Mouse (Mus musculus): ENCODE data around the gene Dppa2.
A peak's percentile ranks its signal among the peaks of the same experiment; 100 is the strongest.

The Dppa2 gene

DNA sequence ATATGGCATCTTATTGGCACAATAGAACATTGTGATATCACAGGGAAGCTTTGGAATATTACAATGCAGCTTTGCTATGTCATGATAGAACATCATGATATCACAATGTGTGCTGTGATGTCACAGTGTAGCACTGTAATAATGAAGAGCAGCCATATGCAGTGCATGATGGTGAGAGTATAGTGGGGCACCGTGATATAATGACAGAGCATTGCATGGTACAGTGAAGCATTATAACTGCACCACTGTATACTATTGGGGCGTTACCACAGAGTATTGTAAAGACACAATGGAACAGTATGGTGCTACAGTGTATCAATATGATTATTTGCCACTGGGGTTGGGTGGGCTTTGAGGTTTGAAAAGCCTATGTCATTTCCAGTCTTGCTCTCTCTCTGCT is 40.5 kb downstream of the Dppa2 start:
- no peak for DNase-seq (ENCODE audit: low read depth, low spot score)

DNA sequence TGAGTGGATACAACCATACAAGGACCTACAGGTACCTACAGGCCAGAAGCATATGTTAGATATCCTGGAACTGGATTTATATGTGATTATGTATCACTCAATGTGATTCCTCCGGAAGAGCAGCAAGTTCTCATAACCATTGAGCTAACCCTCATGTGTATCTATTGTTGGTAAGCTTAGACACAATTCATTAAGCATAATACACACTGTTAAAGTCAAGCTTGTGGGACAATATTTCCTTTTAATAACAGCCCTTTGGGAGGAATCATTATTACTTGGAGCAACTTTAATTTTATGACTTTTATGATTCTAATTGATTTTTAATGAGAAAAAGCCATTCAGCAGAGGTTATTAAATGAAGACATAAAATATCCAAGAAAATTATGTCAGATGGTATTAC is 43.5 kb downstream of the Dppa2 start:
- DNase-seq (ENCODE audit: low read depth, low spot score) = no peak

- no peak for DNase-seq (ENCODE audit: low read depth, low spot score)
Measured at GRCm38 (mm10) chr16:48355716-48356115, 52.0 kb downstream of the Dppa2 start.

DNA sequence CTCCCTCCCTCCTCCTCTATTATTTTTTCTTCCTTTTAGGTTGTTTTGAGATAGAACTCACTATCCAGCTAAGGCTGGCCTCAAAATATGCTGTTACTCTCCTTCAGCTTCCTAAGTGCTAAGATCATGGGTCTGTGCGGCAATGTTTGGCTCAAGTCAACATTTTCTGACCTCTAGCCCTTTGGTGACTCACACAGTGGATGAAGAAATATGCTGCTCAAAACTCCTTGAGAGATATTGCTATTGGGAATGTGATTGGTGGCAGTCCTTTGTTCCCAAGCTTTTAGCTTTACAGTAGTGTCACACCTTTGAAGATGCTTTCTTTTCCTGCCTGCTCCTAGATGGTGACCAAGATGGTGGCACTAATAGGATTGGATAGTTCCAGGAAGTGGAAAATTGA is 52.7 kb downstream of the Dppa2 start:
- DNase-seq (ENCODE audit: low read depth, low spot score) = no peak

DNA sequence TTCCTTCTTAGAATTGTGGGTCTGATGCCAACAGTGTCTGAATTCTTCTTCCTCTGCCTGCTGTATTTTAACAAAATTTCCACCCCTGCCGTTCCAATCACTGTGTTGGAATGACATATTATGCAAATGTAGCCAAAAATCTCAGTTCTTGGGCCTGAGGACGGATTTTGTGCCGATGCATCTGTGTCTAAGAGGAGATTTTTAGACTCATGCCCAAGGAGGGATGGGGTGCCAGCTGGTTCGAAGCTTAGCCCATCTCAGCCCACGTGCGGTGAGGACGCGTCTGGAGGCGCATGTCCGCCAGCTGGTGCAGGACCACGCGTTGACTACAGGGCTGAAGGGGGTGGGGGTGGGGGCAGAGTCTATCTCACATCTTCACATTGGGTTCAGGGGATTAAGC is 57.2 kb downstream of the Dppa2 start:
- peak; percentile 89 for DNase-seq (ENCODE audit: low read depth, low spot score)

DNA sequence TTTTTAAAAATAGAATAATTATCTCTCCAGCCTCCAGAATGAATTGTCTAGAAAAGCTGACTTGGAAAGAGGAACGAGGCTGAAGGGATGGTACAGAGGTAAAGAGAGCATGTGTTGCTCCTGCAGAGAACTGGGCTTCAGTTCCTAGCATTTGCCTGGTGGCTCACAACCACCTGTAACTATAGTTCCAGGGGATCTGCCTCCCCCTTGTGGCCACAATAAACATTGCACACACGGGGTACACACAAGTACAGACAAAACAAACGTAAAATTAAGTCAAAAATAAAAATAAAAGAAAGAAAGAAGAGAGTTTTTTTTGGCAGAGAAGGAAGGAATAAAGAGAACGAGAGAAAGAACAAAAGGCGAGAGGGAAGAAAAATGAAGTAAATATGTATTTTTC is 63.1 kb downstream of the Dppa2 start:
- DNase-seq (ENCODE audit: low read depth, low spot score) = no peak

- DNase-seq (ENCODE audit: low read depth, low spot score) = peak; percentile 75
Measured at GRCm38 (mm10) chr16:48368096-48368495, 64.4 kb downstream of the Dppa2 start.

Measured in brain, adult 2 months (tissue).